Mouse (Mus musculus) CH12.LX (cell line): ENCODE measurements at regions not wholly inside any gene's neighbourhood (a gene's known extent, or its start where the extent isn't known, plus 50 kb on each side); places are given as distances from the start of the nearest gene placed in this dataset.

ENCODE experiments used
- DNase-seq: peaks from one replicate; pipeline ENCODE4 v3.0.0-alpha.2; 2013; ENCODE audit errors: extremely low read depth
- H3K27ac ChIP-seq: 2 replicates; pipeline ENCODE4 v1.5.1; 2012; ENCODE audit warnings: low read depth, mild to moderate bottlenecking, control low read depth, moderate library complexity; ENCODE audit not compliant: insufficient read depth
- H3K27me3 ChIP-seq: replicated peaks from 2 replicates; pipeline ENCODE3; 2012; ENCODE audit warnings: inconsistent platforms
- H3K36me3 ChIP-seq, 2 experiments: replicated peaks in 1 of 2; 2 replicates each; pipeline versions ENCODE3 to v1.6.1; 2012; ENCODE audit warnings: inconsistent platforms in 1 of 2, low read length in 1 of 2, mild to moderate bottlenecking in 1 of 2, mixed read lengths in 1 of 2, moderate library complexity in 1 of 2; ENCODE audit not compliant: control insufficient read depth in 1 of 2, insufficient read depth in 1 of 2
- H3K4me1 ChIP-seq, 2 experiments: 2 replicates each; pipeline ENCODE4 v1.6.1; 2012; ENCODE audit warnings: inconsistent platforms in 1 of 2, moderate library complexity in 1 of 2; ENCODE audit not compliant: insufficient read depth in 2 of 2, control insufficient read depth in 1 of 2
- H3K4me2 ChIP-seq: 2 replicates; pipeline ENCODE4 v1.6.1; 2012; ENCODE audit warnings: low read depth, mild to moderate bottlenecking, control low read depth; ENCODE audit not compliant: poor library complexity, insufficient read depth, severe bottlenecking
- H3K4me3 ChIP-seq, 3 experiments: fragments of 150-350 bp in 1 of 3; sonication (generic) in 1 of 3; replicated peaks in 1 of 3; 2 replicates each; pipeline versions ENCODE3 to v1.5.1; 2011 to 2012; ENCODE audit warnings: low read depth in 2 of 3, low read length in 2 of 3, mild to moderate bottlenecking in 2 of 3, moderate library complexity in 2 of 3, control low read depth in 1 of 3, improper control_type of control experiment in 1 of 3, inconsistent platforms in 1 of 3, mixed read lengths in 1 of 3; ENCODE audit not compliant: poor library complexity in 1 of 3
- H3K79me2 ChIP-seq: replicated peaks from 2 replicates; pipeline ENCODE4 v1.6.1; 2012; ENCODE audit warnings: mild to moderate bottlenecking, moderate library complexity; ENCODE audit not compliant: control insufficient read depth, poor library complexity, insufficient read depth, severe bottlenecking; ENCODE audit errors: extremely low read depth
- H3K9ac ChIP-seq: 2 replicates; pipeline ENCODE4 v1.6.1; 2012; ENCODE audit warnings: low read depth, mild to moderate bottlenecking, control low read depth, moderate library complexity; ENCODE audit not compliant: insufficient read depth
- H3K9me3 ChIP-seq: replicated peaks from 2 replicates; pipeline ENCODE3; 2012; ENCODE audit warnings: low read length, inconsistent platforms, mixed read lengths
- BHLHE40 ChIP-seq: IDR thresholded peaks from 2 replicates; pipeline ENCODE4 v1.6.1; 2011; ENCODE audit warnings: mild to moderate bottlenecking, low read depth, low read length, improper control_type of control experiment
- CTCF ChIP-seq, 2 experiments: IDR thresholded peaks in 1 of 2; conservative IDR thresholded peaks in 1 of 2; 2 replicates each; pipeline ENCODE4 v1.5.1; 2011 to 2012; ENCODE audit warnings: low read depth in 2 of 2, low read length in 2 of 2, improper control_type of control experiment in 1 of 2, inconsistent platforms in 1 of 2, mild to moderate bottlenecking in 1 of 2, moderate library complexity in 1 of 2
- E2F4 ChIP-seq: IDR thresholded peaks from 2 replicates; pipeline ENCODE4 v1.6.1; 2011; ENCODE audit warnings: low read depth, low read length, improper control_type of control experiment; ENCODE audit not compliant: insufficient replicate concordance
- ELF1 ChIP-seq: IDR thresholded peaks from 2 replicates; pipeline ENCODE4 v1.6.1; 2014; ENCODE audit warnings: low read depth, mild to moderate bottlenecking, inconsistent platforms, low read length, improper control_type of control experiment
- ETS1 ChIP-seq: conservative IDR thresholded peaks from 2 replicates; pipeline ENCODE4 v1.6.1; 2012; ENCODE audit warnings: low read depth, mild to moderate bottlenecking, inconsistent platforms, low read length, improper control_type of control experiment, moderate library complexity
- GABPA ChIP-seq: IDR thresholded peaks from 2 replicates; pipeline ENCODE4 v1.6.1; 2012; ENCODE audit warnings: low read depth, low read length, improper control_type of control experiment, inconsistent platforms; ENCODE audit not compliant: insufficient replicate concordance
- IRF4 ChIP-seq: IDR thresholded peaks from 2 replicates; pipeline ENCODE4 v1.6.1; 2014; ENCODE audit warnings: low read depth, mild to moderate bottlenecking, inconsistent platforms, low read length, improper control_type of control experiment
- JUN ChIP-seq: IDR thresholded peaks from 2 replicates; pipeline ENCODE4 v1.6.1; 2011; ENCODE audit warnings: low read depth, mild to moderate bottlenecking, low read length, improper control_type of control experiment, moderate library complexity; ENCODE audit not compliant: insufficient read depth
- MAX ChIP-seq: IDR thresholded peaks from 2 replicates; pipeline ENCODE4 v1.6.1; 2011; ENCODE audit warnings: low read length, improper control_type of control experiment
- MEF2A ChIP-seq: IDR thresholded peaks from 2 replicates; pipeline ENCODE4 v1.6.1; 2014; ENCODE audit warnings: low read depth, mild to moderate bottlenecking, inconsistent platforms, low read length, improper control_type of control experiment, borderline replicate concordance
- MXI1 ChIP-seq: IDR thresholded peaks from 2 replicates; pipeline ENCODE4 v1.6.1; 2011; ENCODE audit warnings: mild to moderate bottlenecking, low read depth, low read length, improper control_type of control experiment
- MYC ChIP-seq: IDR thresholded peaks from 2 replicates; pipeline ENCODE4 v1.6.1; 2011; ENCODE audit warnings: low read depth, mild to moderate bottlenecking, improper control_type of control experiment, low read length
- NRF1 ChIP-seq: IDR thresholded peaks from 2 replicates; pipeline ENCODE4 v1.6.1; 2014; ENCODE audit warnings: low read depth, mild to moderate bottlenecking, inconsistent platforms, low read length, improper control_type of control experiment, moderate library complexity
- PAX5 ChIP-seq: IDR thresholded peaks from 2 replicates; pipeline ENCODE4 v1.6.1; 2012; ENCODE audit warnings: low read length, inconsistent platforms, mixed read lengths
- POLR2A ChIP-seq: IDR thresholded peaks from 2 replicates; pipeline ENCODE4 v1.6.1; 2011; ENCODE audit warnings: low read depth, mild to moderate bottlenecking, improper control_type of control experiment, low read length
- RAD21 ChIP-seq: IDR thresholded peaks from 2 replicates; pipeline ENCODE4 v1.6.1; 2011; ENCODE audit warnings: low read depth, mild to moderate bottlenecking, low read length, improper control_type of control experiment, moderate library complexity
- RCOR1 ChIP-seq: conservative IDR thresholded peaks from 2 replicates; pipeline ENCODE4 v1.6.1; 2012; ENCODE audit warnings: low read depth, mild to moderate bottlenecking, inconsistent platforms, low read length, improper control_type of control experiment
- TCF12 ChIP-seq: IDR thresholded peaks from 2 replicates; pipeline ENCODE4 v1.6.1; 2014; ENCODE audit warnings: low read depth, mild to moderate bottlenecking, inconsistent platforms, low read length, improper control_type of control experiment
- USF1 ChIP-seq: IDR thresholded peaks from 2 replicates; pipeline ENCODE4 v1.6.1; 2014; ENCODE audit warnings: low read depth, mild to moderate bottlenecking, inconsistent platforms, low read length, improper control_type of control experiment
- USF2 ChIP-seq: conservative IDR thresholded peaks from 2 replicates; pipeline ENCODE4 v1.6.1; 2011; ENCODE audit warnings: low read depth, low read length, improper control_type of control experiment
- ZC3H11A ChIP-seq: IDR thresholded peaks from 2 replicates; pipeline ENCODE4 v1.6.1; 2012; ENCODE audit warnings: low read depth, mild to moderate bottlenecking, inconsistent platforms, low read length, improper control_type of control experiment
- ZKSCAN1 ChIP-seq: IDR thresholded peaks from 2 replicates; pipeline ENCODE4 v1.6.1; 2012; ENCODE audit warnings: low read depth, inconsistent platforms, low read length, improper control_type of control experiment, borderline replicate concordance
- dilution Hi-C: fragments of 300-500 bp; cut with MboI; formaldehyde crosslinking; loops from 2 replicates; pipeline ENCODE4 v1.14.3; 2020; ENCODE audit warnings: low sequenced_read_pairs; ENCODE audit not compliant: extremely low pct_unique_long_range_greater_than_20kb, extremely low pct_ligation_motif_present
- in situ Hi-C: fragments of 300-500 bp; cut with MboI; formaldehyde crosslinking; loops from 3 replicates; pipeline ENCODE4 v1.14.3; 2019; ENCODE audit warnings: low sequenced_read_pairs, low pct_ligation_motif_present, low pct_unique_long_range_greater_than_20kb, mixed read lengths

DNA sequence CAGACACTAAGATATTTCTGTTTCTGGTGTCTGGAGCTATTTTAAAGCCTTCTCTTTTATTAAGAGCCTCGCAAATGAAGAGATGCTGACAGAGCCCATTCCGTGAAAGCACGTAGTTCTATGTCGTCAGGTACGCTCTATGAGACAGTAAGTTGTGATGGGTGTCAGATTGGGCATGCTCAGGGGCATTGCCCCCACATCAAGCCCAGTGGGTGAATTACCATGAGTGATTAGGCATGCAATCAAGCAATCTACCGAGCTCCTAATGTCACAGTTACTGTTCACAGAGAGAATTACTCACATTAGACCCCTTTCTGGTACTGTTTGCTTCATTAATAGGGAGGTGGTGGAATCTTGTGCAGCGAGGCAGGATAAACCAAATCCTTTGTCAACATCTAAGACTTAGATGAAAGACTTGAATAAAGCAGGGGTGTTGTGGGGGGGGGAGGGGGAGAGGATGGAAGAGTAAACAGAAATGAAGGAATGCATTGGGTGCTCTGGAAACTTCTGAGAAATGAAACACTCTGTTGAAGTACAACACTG, 192.9 kb upstream of the Tbc1d5 start:
- Histone ChIP-seq H3K9ac (no peak overlapping the region), H3K4me2 (no peak overlapping the region), H3K4me1 (no peaks in the 10 kb centered on the region), H3K36me3 (no peaks in the 10 kb centered on the region), H3K27me3 (no peaks in the 10 kb centered on the region), H3K4me3 (no peak overlapping the region), H3K79me2 (no peaks in the 10 kb centered on the region), H3K9me3 (no peaks in the 10 kb centered on the region), H3K27ac (no peak overlapping the region)
- TF ChIP-seq MXI1 (no peak), CTCF (conservative IDR thresholded peaks at IDR 0.05 in 1 of 2, IDR thresholded peaks at IDR 0.05 in 1 of 2; ENCODE audit: low read depth in 2 of 2, low read length in 2 of 2) (no peak), IRF4 (no peak), MYC (no peak), ETS1 (no peak), ZKSCAN1 (no peak), USF1 (no peak), POLR2A (no peak), NRF1 (no peak), USF2 (no peak), ELF1 (no peak), RAD21 (no peak), E2F4 (no peak), ZC3H11A (no peak), BHLHE40 (no peak), RCOR1 (no peak), MAX (no peak), PAX5 (no peak)
- dilution Hi-C loops: no loop called here
- DNase-seq: no peak
- in situ Hi-C loops: no loop called here

DNA sequence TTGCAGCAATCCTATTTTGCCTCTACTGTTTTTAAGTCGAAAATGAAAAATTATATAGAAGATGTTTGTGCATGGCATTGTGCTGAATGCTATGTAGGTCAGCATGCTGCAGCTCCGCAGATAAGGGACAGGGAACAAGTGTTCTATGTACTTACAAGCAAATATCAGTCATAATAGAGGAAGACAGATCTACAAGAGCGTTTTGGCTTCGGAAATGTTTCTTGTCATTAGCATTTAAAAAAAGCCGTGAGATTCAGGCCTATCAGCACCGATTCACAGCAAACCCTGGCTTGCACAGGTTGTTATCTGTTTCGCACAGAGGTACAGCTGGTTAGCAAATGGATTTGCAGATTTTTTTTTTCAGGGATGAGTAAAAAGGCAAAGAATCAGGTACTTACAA, 191.8 kb upstream of the Tbc1d5 start:
- Histone ChIP-seq H3K4me2 (no peak overlapping the region), H3K36me3 (no peaks in the 10 kb centered on the region), H3K4me1 (no peaks in the 10 kb centered on the region), H3K9me3 (no peaks in the 10 kb centered on the region), H3K79me2 (no peaks in the 10 kb centered on the region), H3K27ac (no peak overlapping the region), H3K27me3 (no peaks in the 10 kb centered on the region), H3K4me3 (no peak overlapping the region), H3K9ac (no peak overlapping the region)
- dilution Hi-C loops: no loop called here
- no peak for DNase-seq
- in situ Hi-C loops: no loop called here
- TF ChIP-seq JUN: no peak
- no peak for TF ChIP-seq ELF1
- TF ChIP-seq MXI1: no peak
- no peak for TF ChIP-seq MEF2A
- TF ChIP-seq POLR2A: no peak
- no peak for TF ChIP-seq GABPA
- no peak for TF ChIP-seq RCOR1
- no peak for TF ChIP-seq TCF12
- TF ChIP-seq MAX: no peak
